Mouse (Mus musculus) forelimb bud, embryonic 11.5 days (tissue): ENCODE measurements at regions not wholly inside any gene's neighbourhood (a gene's known extent, or its start where the extent isn't known, plus 50 kb on each side); places are given as distances from the start of the nearest gene placed in this dataset.

ENCODE experiments used
- DNase-seq: peaks from one replicate; pipeline ENCODE4 v3.0.0-alpha.2; 2012; ENCODE audit warnings: low read depth, low spot score

- no peak for DNase-seq
These were observed 651.7 kb upstream of the Lmcd1 start for GRCm38 (mm10) chr6:111621684-111622480.

GRCm38 (mm10) chr6:111622481-111623139, 650.9 kb upstream of the Lmcd1 start:
- no peak for DNase-seq

- DNase-seq: no peak
These were observed 650.4 kb upstream of the Lmcd1 start for GRCm38 (mm10) chr6:111623140-111623497.

- no peak for DNase-seq
These were observed 648.1 kb upstream of the Lmcd1 start for GRCm38 (mm10) chr6:111625501-111625900.

- DNase-seq: no peak
These were observed 620.8 kb upstream of the Lmcd1 start for GRCm38 (mm10) chr6:111652736-111653135.

GRCm38 (mm10) chr6:111659957-111660356, 613.6 kb upstream of the Lmcd1 start:
- no peak for DNase-seq

GRCm38 (mm10) chr6:111664603-111665002, 609.0 kb upstream of the Lmcd1 start:
- no peak for DNase-seq

GRCm38 (mm10) chr6:111684911-111685310, 588.6 kb upstream of the Lmcd1 start:
- no peak for DNase-seq

GRCm38 (mm10) chr6:111702864-111703263, 570.7 kb upstream of the Lmcd1 start:
- DNase-seq: no peak

- DNase-seq: no peak
These were observed 565.3 kb upstream of the Lmcd1 start for GRCm38 (mm10) chr6:111708277-111708676.

GRCm38 (mm10) chr6:111725969-111726368, 547.6 kb upstream of the Lmcd1 start:
- no peak for DNase-seq

GRCm38 (mm10) chr6:111730381-111730780, 543.2 kb upstream of the Lmcd1 start:
- no peak for DNase-seq

GRCm38 (mm10) chr6:111733926-111734325, 539.6 kb upstream of the Lmcd1 start:
- no peak for DNase-seq

GRCm38 (mm10) chr6:111738983-111739382, 534.6 kb upstream of the Lmcd1 start:
- no peak for DNase-seq

GRCm38 (mm10) chr6:111781710-111782481, 491.7 kb upstream of the Lmcd1 start:
- DNase-seq: no peak

- DNase-seq: no peak
These were observed 464.9 kb upstream of the Lmcd1 start for GRCm38 (mm10) chr6:111808611-111809010.

GRCm38 (mm10) chr6:111813982-111814603, 459.5 kb upstream of the Lmcd1 start:
- no peak for DNase-seq

GRCm38 (mm10) chr6:111815150-111815549, 458.4 kb upstream of the Lmcd1 start:
- no peak for DNase-seq

- no peak for DNase-seq
These were observed 453.3 kb upstream of the Lmcd1 start for GRCm38 (mm10) chr6:111820265-111820664.

- DNase-seq: peak; percentile 3
These were observed 429.2 kb upstream of the Lmcd1 start for GRCm38 (mm10) chr6:111844321-111844835.

- no peak for DNase-seq
These were observed 407.4 kb upstream of the Lmcd1 start for GRCm38 (mm10) chr6:111866101-111866598.

GRCm38 (mm10) chr6:111882557-111882956, 391.0 kb upstream of the Lmcd1 start:
- no peak for DNase-seq
